Mouse (Mus musculus): ENCODE measurements around the gene Nrxn3. TPM values are rescaled to one million over a fixed set of nuclear protein-coding genes. Genes with fewer than 3 reads are reported as not detected.

Nrxn3 gene
- polyA plus RNA-seq, 1 experiment from 2014 or later, result 2.7 TPM

GRCm38 (mm10) chr12:89719194-89720080, 996.8 kb downstream of the Nrxn3 start:
- Histone ChIP-seq H3K9ac (no peak overlapping the region), H3K27ac (no peak overlapping the region), H3K36me3 (no peaks in the 10 kb centered on the region), H3K4me1 (no peaks in the 10 kb centered on the region), H3K4me2 (no peak overlapping the region), H3K4me3 (no peak overlapping the region), H3K9me3 (no peaks in the 10 kb centered on the region), H3K27me3 (no peaks in the 10 kb centered on the region)
- 36% methylated on average over 8 of the region's 8 CpGs for WGBS
- no peak for ATAC-seq (ENCODE audit: borderline replicate concordance, extremely low read depth, low FRiP score, low TSS enrichment)

DNA sequence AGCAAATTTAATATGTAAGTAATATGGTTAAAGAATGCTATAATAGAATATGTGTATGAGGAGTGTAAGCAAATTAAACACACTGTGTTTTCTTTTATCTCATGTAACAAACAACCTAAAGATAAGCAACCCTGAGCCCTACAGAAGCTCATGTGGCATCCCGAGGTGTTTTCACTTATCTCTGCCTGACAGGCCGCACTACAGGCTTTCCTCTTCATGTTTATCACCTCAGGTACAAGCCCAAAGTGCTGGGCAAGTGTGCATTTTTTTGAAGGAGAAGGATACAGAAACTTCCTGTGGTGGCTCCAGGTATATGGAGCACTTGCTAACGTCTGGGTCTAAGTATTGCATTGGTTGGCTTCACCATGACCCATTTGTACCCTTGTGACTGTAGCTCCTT, 998.3 kb downstream of the Nrxn3 start:
- 28% methylated on average over 3 of the region's 3 CpGs for WGBS
- Histone ChIP-seq H3K36me3 (no peaks in the 10 kb centered on the region), H3K4me1 (no peaks in the 10 kb centered on the region), H3K4me2 (no peak overlapping the region), H3K9ac (no peak overlapping the region), H3K4me3 (no peak overlapping the region), H3K27me3 (no peaks in the 10 kb centered on the region), H3K27ac (no peak overlapping the region), H3K9me3 (no peaks in the 10 kb centered on the region)
- no peak for ATAC-seq (ENCODE audit: borderline replicate concordance, extremely low read depth, low FRiP score, low TSS enrichment)

- H3K27me3 ChIP-seq, result no peaks in the 10 kb centered on the region
- 85% methylated on average over 14 of the region's 14 CpGs for WGBS
- no peaks in the 10 kb centered on the region for H3K9me3 ChIP-seq
- H3K9ac ChIP-seq, result no peak overlapping the region
- no peaks in the 10 kb centered on the region for H3K4me1 ChIP-seq
- no peak overlapping the region for H3K4me3 ChIP-seq
- ATAC-seq (ENCODE audit: borderline replicate concordance, extremely low read depth, low FRiP score, low TSS enrichment), result no peak
- H3K4me2 ChIP-seq, result no peak overlapping the region
- H3K36me3 ChIP-seq, result no peaks in the 10 kb centered on the region
- no peak overlapping the region for H3K27ac ChIP-seq
Observed at GRCm38 (mm10) chr12:89722462-89722861, 999.8 kb downstream of the Nrxn3 start.

DNA sequence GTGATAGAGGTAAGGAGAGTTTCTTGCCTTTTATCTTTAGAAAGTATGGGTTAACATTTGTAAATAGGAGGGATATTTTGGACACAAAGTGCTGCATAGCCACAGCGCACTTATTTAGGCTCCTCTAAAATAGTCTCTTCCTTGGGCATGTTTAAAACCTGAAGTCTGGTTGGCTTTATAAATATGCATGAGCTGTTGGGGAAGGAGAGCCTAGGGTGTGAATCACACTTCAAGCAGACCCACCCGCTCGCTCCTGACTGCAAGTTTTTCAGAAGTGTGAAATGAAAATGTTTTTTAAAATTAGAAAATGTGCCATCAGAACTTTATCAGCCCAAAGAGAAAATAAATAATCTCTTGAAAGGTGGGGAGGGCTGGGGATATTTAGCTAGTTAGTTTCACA, 1001.4 kb downstream of the Nrxn3 start:
- H3K4me1 ChIP-seq, result no peaks in the 10 kb centered on the region
- H3K4me2 ChIP-seq, result no peak overlapping the region
- H3K9me3 ChIP-seq, result no peaks in the 10 kb centered on the region
- ATAC-seq (ENCODE audit: borderline replicate concordance, extremely low read depth, low FRiP score, low TSS enrichment), result no peak
- 59% methylated on average over 3 of the region's 3 CpGs for WGBS
- H3K4me3 ChIP-seq, result no peak overlapping the region
- H3K27ac ChIP-seq, result no peak overlapping the region
- no peaks in the 10 kb centered on the region for H3K27me3 ChIP-seq
- H3K36me3 ChIP-seq, result no peaks in the 10 kb centered on the region
- H3K9ac ChIP-seq, result no peak overlapping the region

DNA sequence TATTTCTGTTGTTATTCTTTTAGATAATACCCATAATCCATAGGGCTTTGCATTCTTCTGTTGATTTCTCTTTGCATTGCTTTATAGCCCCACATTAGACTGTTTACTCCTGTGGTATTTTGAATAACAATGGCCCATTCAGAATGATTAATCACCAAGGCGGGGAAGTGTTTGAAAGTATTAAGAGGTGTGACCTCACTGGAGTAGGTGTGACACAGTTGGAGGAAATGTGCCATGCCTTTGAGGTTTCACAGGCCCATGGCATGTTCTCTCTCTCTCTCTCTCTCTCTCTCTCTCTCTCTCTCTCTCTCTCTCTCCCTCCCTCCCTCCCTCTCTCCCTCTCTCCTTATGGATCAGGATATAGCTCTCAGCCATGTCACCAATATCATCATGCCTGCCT, 1019.6 kb downstream of the Nrxn3 start:
- no peaks in the 10 kb centered on the region for H3K27me3 ChIP-seq
- no peak overlapping the region for H3K4me3 ChIP-seq
- no peak overlapping the region for H3K4me2 ChIP-seq
- H3K36me3 ChIP-seq, result no peaks in the 10 kb centered on the region
- no peak overlapping the region for H3K9ac ChIP-seq
- WGBS, result 62% methylated on average over 1 of the region's 1 CpGs
- no peak for ATAC-seq (ENCODE audit: borderline replicate concordance, extremely low read depth, low FRiP score, low TSS enrichment)
- no peak overlapping the region for H3K27ac ChIP-seq
- H3K9me3 ChIP-seq, result no peaks in the 10 kb centered on the region
- H3K4me1 ChIP-seq, result no peaks in the 10 kb centered on the region

DNA sequence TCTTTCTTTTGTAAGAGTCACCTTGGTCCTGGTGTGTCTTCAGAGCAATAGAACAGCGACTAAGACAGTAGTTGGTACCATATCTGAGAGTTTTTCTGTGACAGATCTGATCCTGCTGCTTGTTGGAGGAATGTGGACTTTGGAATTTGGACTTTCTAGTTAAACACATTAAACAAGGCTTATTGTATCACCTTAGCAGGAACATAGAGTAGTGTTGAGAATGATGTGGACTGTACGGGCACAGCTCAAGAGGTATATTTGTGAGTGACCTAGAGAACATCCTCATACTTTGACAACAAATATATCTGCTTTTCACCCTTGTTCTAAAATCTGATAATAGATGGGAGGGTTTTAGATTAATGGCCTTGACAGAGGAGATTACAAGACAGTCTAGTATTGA, 1020.1 kb downstream of the Nrxn3 start:
- no peak overlapping the region for H3K4me2 ChIP-seq
- H3K9ac ChIP-seq, result no peak overlapping the region
- H3K27ac ChIP-seq, result no peak overlapping the region
- H3K27me3 ChIP-seq, result no peaks in the 10 kb centered on the region
- H3K9me3 ChIP-seq, result no peaks in the 10 kb centered on the region
- ATAC-seq (ENCODE audit: borderline replicate concordance, extremely low read depth, low FRiP score, low TSS enrichment), result no peak
- H3K4me3 ChIP-seq, result no peak overlapping the region
- no peaks in the 10 kb centered on the region for H3K4me1 ChIP-seq
- 76% methylated on average over 2 of the region's 2 CpGs for WGBS
- H3K36me3 ChIP-seq, result no peaks in the 10 kb centered on the region

GRCm38 (mm10) chr12:89764191-89765082, 1041.8 kb downstream of the Nrxn3 start:
- Histone ChIP-seq H3K9me3 (no peaks in the 10 kb centered on the region), H3K4me1 (no peaks in the 10 kb centered on the region), H3K36me3 (no peaks in the 10 kb centered on the region), H3K9ac (no peak overlapping the region), H3K4me3 (no peak overlapping the region), H3K27ac (no peak overlapping the region), H3K27me3 (no peaks in the 10 kb centered on the region), H3K4me2 (no peak overlapping the region)
- 33% methylated on average over 10 of the region's 10 CpGs for WGBS
- ATAC-seq (ENCODE audit: borderline replicate concordance, extremely low read depth, low FRiP score, low TSS enrichment), result no peak

DNA sequence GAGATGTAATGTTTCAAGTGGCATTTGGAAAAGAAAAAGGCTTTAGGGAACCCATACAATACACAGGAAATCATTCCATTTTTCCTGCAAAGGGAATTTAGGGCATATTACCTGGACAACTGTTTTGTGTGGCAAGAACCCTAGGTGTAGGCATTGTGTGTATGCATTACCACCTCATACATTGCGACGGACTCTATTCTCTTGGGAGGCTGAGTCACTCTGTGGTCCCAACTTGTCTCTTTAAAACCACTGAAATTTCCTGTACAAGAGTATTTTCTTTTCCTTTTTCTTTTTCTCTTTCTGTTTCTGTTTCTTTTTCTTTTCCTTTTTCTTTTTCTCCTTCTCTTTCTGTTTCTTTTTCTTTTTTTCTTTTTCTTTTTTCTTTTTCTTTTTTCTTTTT, 1042.5 kb downstream of the Nrxn3 start:
- no peak overlapping the region for H3K4me3 ChIP-seq
- H3K4me2 ChIP-seq, result no peak overlapping the region
- no peaks in the 10 kb centered on the region for H3K36me3 ChIP-seq
- no peak overlapping the region for H3K27ac ChIP-seq
- ATAC-seq (ENCODE audit: borderline replicate concordance, extremely low read depth, low FRiP score, low TSS enrichment), result no peak
- no peak overlapping the region for H3K9ac ChIP-seq
- 75% methylated on average over 2 of the region's 2 CpGs for WGBS
- no peaks in the 10 kb centered on the region for H3K4me1 ChIP-seq
- no peaks in the 10 kb centered on the region for H3K27me3 ChIP-seq
- no peaks in the 10 kb centered on the region for H3K9me3 ChIP-seq

GRCm38 (mm10) chr12:89788794-89789193, 1066.1 kb downstream of the Nrxn3 start:
- Histone ChIP-seq H3K27ac (no peak overlapping the region), H3K9me3 (no peaks in the 10 kb centered on the region), H3K36me3 (no peaks in the 10 kb centered on the region), H3K4me1 (no peaks in the 10 kb centered on the region), H3K4me2 (no peak overlapping the region), H3K4me3 (no peak overlapping the region), H3K27me3 (no peaks in the 10 kb centered on the region), H3K9ac (no peak overlapping the region)
- 71% methylated on average over 3 of the region's 3 CpGs for WGBS
- ATAC-seq (ENCODE audit: borderline replicate concordance, extremely low read depth, low FRiP score, low TSS enrichment), result no peak

DNA sequence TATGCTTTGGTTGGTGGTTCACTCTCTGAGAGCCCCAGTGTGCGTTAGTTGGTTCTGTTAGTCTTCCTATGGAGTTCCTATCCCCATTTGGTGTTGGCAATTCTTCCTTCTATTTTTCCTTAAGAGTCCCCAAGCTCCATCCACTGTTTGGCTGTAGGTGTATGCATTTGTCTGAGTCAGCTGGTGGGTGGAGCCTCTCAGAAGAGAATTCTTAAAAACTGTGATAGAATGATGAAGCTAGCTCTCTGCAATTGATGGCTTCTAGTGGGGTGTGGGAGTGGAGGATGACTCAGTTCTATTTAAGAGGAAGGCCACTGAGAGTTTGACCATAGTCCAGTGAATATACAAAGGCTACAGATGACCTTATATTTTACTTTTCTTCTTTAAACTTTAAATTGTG, 1067.3 kb downstream of the Nrxn3 start:
- WGBS, result 85% methylated on average over 1 of the region's 1 CpGs
- Histone ChIP-seq H3K4me2 (no peak overlapping the region), H3K27ac (no peak overlapping the region), H3K9ac (no peak overlapping the region), H3K9me3 (no peaks in the 10 kb centered on the region), H3K4me1 (no peaks in the 10 kb centered on the region), H3K27me3 (no peaks in the 10 kb centered on the region), H3K4me3 (no peak overlapping the region), H3K36me3 (no peaks in the 10 kb centered on the region)
- ATAC-seq (ENCODE audit: borderline replicate concordance, extremely low read depth, low FRiP score, low TSS enrichment), result no peak

DNA sequence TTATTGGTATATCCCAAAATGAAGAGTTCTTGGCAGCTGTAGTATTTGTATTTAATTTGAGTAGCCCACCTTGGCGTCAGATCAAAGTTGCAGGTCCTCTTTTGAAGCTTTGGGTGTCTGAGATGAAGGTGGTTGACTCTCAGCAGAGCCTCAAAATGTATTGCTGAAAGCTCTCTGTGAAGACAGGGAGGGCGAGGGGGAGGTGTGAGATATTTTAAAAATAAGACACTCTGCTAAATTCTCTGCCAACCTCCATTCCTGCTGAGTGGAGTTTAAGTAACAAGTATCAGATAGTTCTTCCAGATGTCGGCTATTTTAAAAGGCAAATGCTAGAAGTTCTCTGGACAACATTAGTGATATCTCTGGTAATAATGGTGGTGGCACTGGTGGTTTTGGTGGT, 1069.2 kb downstream of the Nrxn3 start:
- no peak for ATAC-seq (ENCODE audit: borderline replicate concordance, extremely low read depth, low FRiP score, low TSS enrichment)
- Histone ChIP-seq H3K27me3 (no peaks in the 10 kb centered on the region), H3K4me2 (no peak overlapping the region), H3K27ac (no peak overlapping the region), H3K9ac (no peak overlapping the region), H3K4me1 (no peaks in the 10 kb centered on the region), H3K36me3 (no peaks in the 10 kb centered on the region), H3K4me3 (no peak overlapping the region), H3K9me3 (no peaks in the 10 kb centered on the region)
- 72% methylated on average over 3 of the region's 3 CpGs for WGBS

- Histone ChIP-seq H3K36me3 (no peaks in the 10 kb centered on the region), H3K4me1 (no peaks in the 10 kb centered on the region), H3K4me3 (no peak overlapping the region), H3K4me2 (no peak overlapping the region), H3K27ac (no peak overlapping the region), H3K9me3 (no peaks in the 10 kb centered on the region), H3K9ac (no peak overlapping the region), H3K27me3 (no peaks in the 10 kb centered on the region)
- ATAC-seq (ENCODE audit: borderline replicate concordance, extremely low read depth, low FRiP score, low TSS enrichment), result no peak
- WGBS, result 88% methylated on average over 6 of the region's 6 CpGs
Observed at GRCm38 (mm10) chr12:89794741-89795140, 1072.1 kb downstream of the Nrxn3 start.

All from lung, embryonic 15.5 days (tissue).